Mouse (Mus musculus) right cerebral cortex, adult 2 months (tissue): ENCODE data around the gene Tirap.

ENCODE experiments used
- DNase-seq, 2 experiments: peaks; one replicate each; pipeline ENCODE4 v3.0.0; 2021 to 2022; ENCODE audit warnings: low spot score in 2 of 2

Gene Tirap

GRCm38 (mm10) chr9:35199772-35200471 lies at the start of gene Tirap, which contains the start of gene Srpr:
TSS of gene Tirap (minus strand) at chr9:35200291.
TSS of gene Srpr (plus strand) at chr9:35200175.
- peak; percentile 78 to 79 for DNase-seq

GRCm38 (mm10) chr9:35249476-35249875 lies 49.4 kb upstream of the Tirap start:
- DNase-seq: no peak

GRCm38 (mm10) chr9:35247405-35247804 lies 47.3 kb upstream of the Tirap start:
- DNase-seq: no peak

GRCm38 (mm10) chr9:35239734-35240133 lies 39.6 kb upstream of the Tirap start:
- DNase-seq: no peak

- DNase-seq: no peak
These were observed 39.0 kb upstream of the Tirap start for GRCm38 (mm10) chr9:35238915-35239571.

GRCm38 (mm10) chr9:35238371-35238770 lies 38.3 kb upstream of the Tirap start:
- DNase-seq: no peak

- no peak for DNase-seq
These were observed 35.9 kb upstream of the Tirap start for GRCm38 (mm10) chr9:35235996-35236395.

- no peak for DNase-seq
These were observed 28.6 kb upstream of the Tirap start for GRCm38 (mm10) chr9:35228671-35229070.

- DNase-seq: no peak
These were observed 23.4 kb upstream of the Tirap start for GRCm38 (mm10) chr9:35223466-35223865.

GRCm38 (mm10) chr9:35217963-35218362 lies 17.9 kb upstream of the Tirap start:
- DNase-seq: no peak

GRCm38 (mm10) chr9:35211573-35212511 lies 11.8 kb upstream of the Tirap start:
- DNase-seq: no peak

GRCm38 (mm10) chr9:35210542-35211474 lies 10.7 kb upstream of the Tirap start, which contains the start of gene Foxred1:
TSS of gene Foxred1 (minus strand) at chr9:35211055.
- peak; percentile 99 for DNase-seq

- DNase-seq: no peak
These were observed 4.3 kb upstream of the Tirap start for GRCm38 (mm10) chr9:35204421-35204820.

- DNase-seq: no peak
These were observed 3.4 kb upstream of the Tirap start for GRCm38 (mm10) chr9:35203536-35203935.

GRCm38 (mm10) chr9:35200529-35201060 lies 504 bp upstream of the Tirap start:
- DNase-seq: no peak

GRCm38 (mm10) chr9:35198945-35199771 lies 933 bp downstream of the Tirap start:
- DNase-seq: no peak

- DNase-seq: no peak
These were observed 1.7 kb downstream of the Tirap start for GRCm38 (mm10) chr9:35198351-35198750.

GRCm38 (mm10) chr9:35197625-35198024 lies 2.5 kb downstream of the Tirap start:
- DNase-seq: no peak

- no peak for DNase-seq
These were observed 6.0 kb downstream of the Tirap start for GRCm38 (mm10) chr9:35194048-35194447.
